Mouse (Mus musculus) Patski (cell line): Measurements from ENCODE around the gene Cbfa2t2. TPM values are rescaled to one million over a fixed set of nuclear protein-coding genes. Genes with fewer than 3 reads are reported as not detected.

Source experiments
- ATAC-seq: fragments of 100-300 bp; one replicate; pipeline ENCODE4 v1.8.0; 2021
- CTCF ChIA-PET: fragments of 350-600 bp; sonication (Branson Sonifier 250); formaldehyde crosslinking; loops from one replicate; lab custom pipeline; 2022; ENCODE audit warnings: inconsistent platforms; lab: Charles Lee
- POLR2A ChIA-PET: fragments of 350-600 bp; sonication (Branson Sonifier 250); formaldehyde crosslinking; loops from one replicate; lab custom pipeline; 2022; ENCODE audit warnings: antibody characterized with exemption, inconsistent platforms; lab: Charles Lee
- DNase-seq: peaks from one replicate; pipeline ENCODE4 v3.0.0-alpha.2; 2011; ENCODE audit warnings: low read depth, low spot score
- H3K27me3 ChIP-seq: fragments of 371-371 bp; one replicate; pipeline ENCODE4 v1.5.1; 2021
- CTCF ChIP-seq: fragments of 100-300 bp; IDR thresholded peaks from one replicate; pipeline ENCODE4 v1.5.1; 2021
- in situ Hi-C: fragments of 300-500 bp; cut with MboI; formaldehyde crosslinking; loops from 3 replicates; pipeline ENCODE4 v1.11.1; 2018; ENCODE audit warnings: low pct_unique_long_range_greater_than_20kb, mixed read lengths
- polyA plus RNA-seq: library from polyadenylated mRNA; unstranded; gene quantifications from one replicate; pipeline ENCODE4 v1.2.3, GENCODE M21; 2021

The Cbfa2t2 gene
- polyA plus RNA-seq, 1 experiment from 2014 or later, result 27.2 TPM

- in situ Hi-C loops, result loop anchor here (5.0 kb wide), 1 partner anchor 126 kb away; no protein-coding TSS in a partner anchor
- DNase-seq (no peak), ATAC-seq (no peak)
- no peak for TF ChIP-seq CTCF
- no peaks in the 10 kb centered on the region for H3K27me3 ChIP-seq
- ChIA-PET CTCF (interaction anchor here (1.2 kb wide), 1 partner anchor 10 kb away, joined by 4 read pairs; no protein-coding TSS in a partner anchor), POLR2A (interaction anchor here (1.1 to 1.2 kb wide), 2 partner anchors 25 to 134 kb away, joined by 3 read pairs; no protein-coding TSS in a partner anchor)
These were observed 107.5 kb downstream of the Cbfa2t2 start for GRCm38 (mm10) chr2:154543567-154544347.

GRCm38 (mm10) chr2:154546711-154547110 is 110.4 kb downstream of the Cbfa2t2 start, which contains the start of gene 1700003F12Rik:
TSS of gene 1700003F12Rik (plus strand) at chr2:154547085.
- H3K27me3 ChIP-seq, result no peaks in the 10 kb centered on the region
- TF ChIP-seq CTCF, result no peak
- in situ Hi-C loops, result no loop called here
- DNase-seq (no peak), ATAC-seq (no peak)
- ChIA-PET CTCF (no interaction called here), POLR2A (no interaction called here)

- ChIA-PET CTCF (interaction anchor here (1.0 to 1.2 kb wide), 2 partner anchors 15 to 16 kb away, joined by 3 read pairs; no protein-coding TSS in a partner anchor), POLR2A (no interaction called here)
- in situ Hi-C loops, result no loop called here
- no peaks in the 10 kb centered on the region for H3K27me3 ChIP-seq
- ATAC-seq (no peak), DNase-seq (no peak)
- no peak for TF ChIP-seq CTCF
These were observed 112.4 kb downstream of the Cbfa2t2 start for GRCm38 (mm10) chr2:154548688-154549087.

GRCm38 (mm10) chr2:154549127-154549885 is 113.0 kb downstream of the Cbfa2t2 start:
- ChIA-PET POLR2A (interaction anchor here (0.7 kb wide), 1 partner anchor 19 kb away, joined by 3 read pairs; no protein-coding TSS in a partner anchor), CTCF (interaction anchor here (1.0 kb wide), 1 partner anchor 15 kb away, joined by 3 read pairs; no protein-coding TSS in a partner anchor)
- DNase-seq, result no peak
- ATAC-seq, result no peak
- in situ Hi-C loops, result no loop called here
- TF ChIP-seq CTCF, result no peak
- no peaks in the 10 kb centered on the region for H3K27me3 ChIP-seq

GRCm38 (mm10) chr2:154549886-154550189 is 113.6 kb downstream of the Cbfa2t2 start:
- in situ Hi-C loops, result no loop called here
- DNase-seq (no peak), ATAC-seq (no peak)
- POLR2A ChIA-PET, result interaction anchor here (0.7 kb wide), 1 partner anchor 19 kb away, joined by 3 read pairs; no protein-coding TSS in a partner anchor
- CTCF ChIA-PET, result interaction anchor here (0.8 to 1.1 kb wide), 2 partner anchors 17 to 37 kb away, joined by 3 read pairs; no protein-coding TSS in a partner anchor
- H3K27me3 ChIP-seq, result no peaks in the 10 kb centered on the region
- no peak for TF ChIP-seq CTCF

GRCm38 (mm10) chr2:154550937-154551336 is 114.7 kb downstream of the Cbfa2t2 start:
- ATAC-seq, result no peak
- DNase-seq, result no peak
- TF ChIP-seq CTCF, result no peak
- ChIA-PET POLR2A (no interaction called here), CTCF (interaction anchor here (1.1 kb wide), 1 partner anchor 18 kb away, joined by 3 read pairs; no protein-coding TSS in a partner anchor)
- no peaks in the 10 kb centered on the region for H3K27me3 ChIP-seq
- in situ Hi-C loops, result no loop called here

GRCm38 (mm10) chr2:154551476-154551875 is 115.2 kb downstream of the Cbfa2t2 start, which contains the start of gene Actl10:
TSS of gene Actl10 (plus strand) at chr2:154551776.
- DNase-seq, result no peak
- no peak for ATAC-seq
- ChIA-PET CTCF (no interaction called here), POLR2A (no interaction called here)
- H3K27me3 ChIP-seq, result no peaks in the 10 kb centered on the region
- TF ChIP-seq CTCF, result no peak
- in situ Hi-C loops, result no loop called here

- H3K27me3 ChIP-seq, result no peaks in the 10 kb centered on the region
- CTCF ChIA-PET, result interaction anchor here (1.1 kb wide), 1 partner anchor 13 kb away, joined by 4 read pairs; no protein-coding TSS in a partner anchor
- in situ Hi-C loops, result no loop called here
- DNase-seq (no peak), ATAC-seq (no peak)
- no peak for TF ChIP-seq CTCF
- POLR2A ChIA-PET, result no interaction called here
These were observed 115.6 kb downstream of the Cbfa2t2 start for GRCm38 (mm10) chr2:154551927-154552326.

GRCm38 (mm10) chr2:154552424-154552907 is 116.2 kb downstream of the Cbfa2t2 start:
- DNase-seq, result no peak
- POLR2A ChIA-PET, result no interaction called here
- no peak for ATAC-seq
- no peak for TF ChIP-seq CTCF
- CTCF ChIA-PET, result interaction anchor here (1.1 kb wide), 1 partner anchor 13 kb away, joined by 4 read pairs; no protein-coding TSS in a partner anchor
- in situ Hi-C loops, result no loop called here
- H3K27me3 ChIP-seq, result no peaks in the 10 kb centered on the region

- no peak for ATAC-seq
These were observed 119.0 kb downstream of the Cbfa2t2 start for GRCm38 (mm10) chr2:154555235-154555634.

More at GRCm38 (mm10) chr2:154555235-154555634, 119.0 kb downstream of the Cbfa2t2 start:
- POLR2A ChIA-PET, result interaction anchor here (0.5 to 1.0 kb wide), 2 partner anchors 24 to 100 kb away, joined by 3 read pairs; no protein-coding TSS in a partner anchor
- CTCF ChIA-PET, result interaction anchor here (0.9 kb wide), 1 partner anchor 15 kb away, joined by 4 read pairs; no protein-coding TSS in a partner anchor
- in situ Hi-C loops, result no loop called here
- TF ChIP-seq CTCF, result no peak
- H3K27me3 ChIP-seq, result no peaks in the 10 kb centered on the region
- DNase-seq, result no peak
